Mouse (Mus musculus) right cerebral cortex, postnatal 14 days (tissue): ENCODE measurements around the gene Olfr462.

Experiments
- DNase-seq: peaks from one replicate; pipeline ENCODE4 v3.0.0; 2022

Olfr462 gene

GRCm38 (mm10) chr11:87846968-87847600 is 45.0 kb downstream of the Olfr462 start:
- no peak for DNase-seq

- no peak for DNase-seq
Observed at GRCm38 (mm10) chr11:87841436-87841835, 50.6 kb downstream of the Olfr462 start.

- no peak for DNase-seq
Observed at GRCm38 (mm10) chr11:87840676-87841075, 51.4 kb downstream of the Olfr462 start.
